Mouse (Mus musculus): ENCODE results near the gene Gm10842.

The Gm10842 gene

DNA sequence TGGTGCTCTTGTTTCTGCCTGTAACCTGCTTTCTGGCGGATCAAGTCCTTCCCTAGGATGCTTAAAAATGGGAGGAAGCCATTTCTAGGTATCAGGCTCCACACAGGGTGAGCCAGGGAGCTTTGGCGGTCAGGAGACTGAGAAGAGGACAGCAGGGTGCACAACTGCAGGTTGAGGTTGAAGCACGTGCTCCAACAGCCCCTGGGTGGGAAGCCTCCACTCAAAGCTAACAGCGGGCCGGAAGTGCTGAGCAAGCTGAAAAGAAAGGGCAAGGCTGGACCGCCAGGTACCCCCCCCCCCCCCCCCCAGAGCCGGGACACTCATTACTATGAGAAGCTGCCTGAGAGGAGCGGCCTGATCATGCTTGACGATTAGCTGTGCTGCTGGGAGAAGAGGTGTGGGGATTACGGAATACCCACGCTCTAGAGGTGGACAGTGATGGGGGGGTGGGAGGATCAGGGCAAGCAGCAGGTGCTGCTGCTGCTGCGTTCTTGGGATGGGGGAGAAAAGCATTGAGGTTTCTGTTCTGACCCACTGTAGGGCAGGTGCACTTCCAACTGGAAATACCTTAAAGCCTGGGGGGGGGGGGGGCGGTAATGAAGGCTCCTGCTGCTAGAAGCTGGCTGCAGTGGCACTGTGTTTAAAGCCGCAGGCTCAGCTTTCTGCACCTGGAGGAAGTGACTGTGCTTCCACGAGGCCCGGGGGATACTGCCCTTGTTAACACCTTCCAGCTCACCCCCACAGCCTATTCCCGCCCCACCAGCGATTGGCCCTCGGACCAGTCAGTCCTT, 4.7 kb downstream of the Gm10842 start:
- in situ Hi-C loops (cut with MboI; ENCODE audit: low pct_unique_long_range_greater_than_20kb in 1 of 2, low sequenced_read_pairs in 2 of 2, unreplicated experiment in 1 of 2) = loop anchor here (25.0 kb wide), 1 partner anchor 864 kb away; no protein-coding TSS in a partner anchor

DNA sequence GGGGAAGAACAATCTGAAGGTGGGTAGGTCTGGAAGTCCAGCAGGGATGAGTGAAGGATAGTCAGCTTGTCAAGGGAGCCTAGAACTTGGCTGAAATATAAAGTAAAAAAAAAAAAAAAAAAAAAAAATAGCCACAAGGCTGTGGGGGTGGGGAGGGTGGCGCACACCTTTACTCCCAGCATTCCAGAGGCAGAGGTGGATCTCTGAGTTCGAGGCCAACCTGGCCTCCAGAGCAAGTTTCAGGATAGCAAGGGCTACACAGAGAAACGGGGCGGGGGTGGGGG, 5.3 kb downstream of the Gm10842 start:
- in situ Hi-C loops (cut with MboI; ENCODE audit: low pct_unique_long_range_greater_than_20kb in 1 of 2, low sequenced_read_pairs in 2 of 2, unreplicated experiment in 1 of 2) = loop anchor here (25.0 kb wide), 1 partner anchor 865 kb away; no protein-coding TSS in a partner anchor

- in situ Hi-C loops (cut with MboI; ENCODE audit: low pct_unique_long_range_greater_than_20kb in 1 of 2, low sequenced_read_pairs in 2 of 2, unreplicated experiment in 1 of 2) = loop anchor here (25.0 kb wide), 1 partner anchor 865 kb away; no protein-coding TSS in a partner anchor
Observed at GRCm38 (mm10) chr11:105152357-105152899, 5.7 kb downstream of the Gm10842 start.

DNA sequence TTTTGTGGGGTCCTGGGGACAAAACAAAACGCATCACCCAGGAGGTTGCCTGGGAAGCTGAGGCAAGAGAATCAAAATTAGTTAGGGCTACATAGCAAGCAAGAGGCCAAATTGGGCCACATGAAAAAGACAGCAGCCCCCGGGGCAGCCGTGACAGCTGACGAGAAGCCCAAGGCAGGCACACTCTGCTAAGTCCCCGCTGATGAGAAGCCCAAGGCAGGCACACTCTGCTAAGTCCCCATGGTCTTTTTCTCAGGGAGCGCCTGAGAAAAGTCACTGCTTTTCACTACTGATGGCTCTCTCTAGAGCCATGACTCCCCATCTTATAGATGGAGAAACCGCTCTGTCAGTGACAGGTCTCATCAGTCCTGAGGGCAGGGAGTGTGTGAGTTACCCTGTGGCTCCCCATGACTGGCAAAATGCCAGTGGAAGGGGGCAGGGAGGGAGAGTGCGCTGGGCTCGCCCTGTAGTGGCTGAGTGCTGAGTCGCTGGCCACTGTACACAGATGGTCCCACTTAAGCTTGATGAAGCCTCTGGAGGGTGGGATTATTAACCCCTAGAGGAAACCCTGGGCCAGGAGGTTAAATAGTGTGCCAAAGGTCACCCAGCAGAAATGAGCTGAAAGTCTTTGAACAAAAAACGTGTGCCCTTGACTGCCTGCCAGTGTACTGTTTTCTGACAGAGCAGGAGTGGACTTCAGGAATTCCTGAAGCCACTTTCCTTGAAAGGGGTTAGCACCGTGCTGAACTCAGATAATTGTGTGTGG, 6.6 kb downstream of the Gm10842 start:
- in situ Hi-C loops (cut with MboI; ENCODE audit: low pct_unique_long_range_greater_than_20kb in 1 of 2, low sequenced_read_pairs in 2 of 2, unreplicated experiment in 1 of 2) = loop anchor here (25.0 kb wide), 1 partner anchor 866 kb away; no protein-coding TSS in a partner anchor

- in situ Hi-C loops (cut with MboI; ENCODE audit: low pct_unique_long_range_greater_than_20kb in 1 of 2, low sequenced_read_pairs in 2 of 2, unreplicated experiment in 1 of 2) = loop anchor here (25.0 kb wide), 1 partner anchor 869 kb away; no protein-coding TSS in a partner anchor
Observed at GRCm38 (mm10) chr11:105155915-105156314, 9.2 kb downstream of the Gm10842 start.

- in situ Hi-C loops (cut with MboI; ENCODE audit: low pct_unique_long_range_greater_than_20kb in 1 of 2, low sequenced_read_pairs in 2 of 2, unreplicated experiment in 1 of 2) = loop anchor here (25.0 kb wide), 1 partner anchor 870 kb away; no protein-coding TSS in a partner anchor
Observed at GRCm38 (mm10) chr11:105156748-105157267, 10.1 kb downstream of the Gm10842 start.

DNA sequence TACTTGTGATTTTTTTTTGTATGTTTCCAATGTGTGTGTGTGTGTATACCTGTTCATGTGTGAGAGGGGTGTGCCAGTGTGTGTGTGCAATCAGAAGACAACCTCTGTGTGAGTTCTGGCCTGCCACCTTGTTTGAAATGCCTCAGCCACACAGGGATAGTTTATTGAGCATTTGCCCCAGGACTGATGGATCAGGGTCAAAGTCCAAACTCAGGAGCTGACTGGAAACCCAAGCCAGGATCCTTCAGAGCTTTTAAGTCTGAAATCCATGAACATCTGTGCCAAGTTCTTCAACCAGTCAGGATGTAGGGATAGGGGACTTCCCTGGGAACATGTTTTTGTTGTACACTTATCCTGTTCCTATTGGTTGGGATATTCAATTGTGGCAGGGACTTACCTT, 11.4 kb downstream of the Gm10842 start:
- in situ Hi-C loops (cut with MboI; ENCODE audit: low pct_unique_long_range_greater_than_20kb in 1 of 2, low sequenced_read_pairs in 2 of 2, unreplicated experiment in 1 of 2) = loop anchor here (25.0 kb wide), 1 partner anchor 871 kb away; no protein-coding TSS in a partner anchor

- in situ Hi-C loops (cut with MboI; ENCODE audit: low pct_unique_long_range_greater_than_20kb in 1 of 2, low sequenced_read_pairs in 2 of 2, unreplicated experiment in 1 of 2) = loop anchor here (25.0 kb wide), 1 partner anchor 873 kb away; no protein-coding TSS in a partner anchor
Observed at GRCm38 (mm10) chr11:105159673-105160360, 13.1 kb downstream of the Gm10842 start.

DNA sequence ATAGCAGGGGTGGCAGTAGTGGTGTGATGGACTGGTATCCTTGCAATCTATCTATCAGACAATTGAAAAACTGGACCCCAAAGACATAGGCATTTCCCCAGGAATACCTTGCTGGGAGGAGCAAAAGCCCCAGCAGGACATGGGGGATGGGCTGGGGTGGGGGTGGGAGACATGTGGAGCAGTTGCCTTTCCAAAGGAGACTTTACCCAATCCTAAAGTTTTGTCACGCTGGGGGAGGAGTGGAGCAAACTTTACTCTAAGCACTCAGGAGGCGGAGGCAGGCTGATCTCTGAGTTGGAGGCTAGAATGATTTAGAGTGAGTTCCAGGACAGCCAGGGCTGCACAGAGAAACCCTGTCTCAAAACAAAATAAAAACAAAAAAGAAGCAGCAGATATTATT, 14.7 kb downstream of the Gm10842 start:
- in situ Hi-C loops (cut with MboI; ENCODE audit: low pct_unique_long_range_greater_than_20kb in 1 of 2, low sequenced_read_pairs in 2 of 2, unreplicated experiment in 1 of 2) = loop anchor here (25.0 kb wide), 1 partner anchor 874 kb away; no protein-coding TSS in a partner anchor

- in situ Hi-C loops (cut with MboI; ENCODE audit: low pct_unique_long_range_greater_than_20kb in 1 of 2, low sequenced_read_pairs in 2 of 2, unreplicated experiment in 1 of 2) = loop anchor here (25.0 kb wide), 1 partner anchor 878 kb away; no protein-coding TSS in a partner anchor
Observed at GRCm38 (mm10) chr11:105164516-105165510, 18.1 kb downstream of the Gm10842 start.

- in situ Hi-C loops (cut with MboI; ENCODE audit: low pct_unique_long_range_greater_than_20kb in 1 of 2, low sequenced_read_pairs in 2 of 2, unreplicated experiment in 1 of 2) = loop anchor here (25.0 kb wide), 1 partner anchor 879 kb away; no protein-coding TSS in a partner anchor
Observed at GRCm38 (mm10) chr11:105166780-105167179, 20.1 kb downstream of the Gm10842 start.

DNA sequence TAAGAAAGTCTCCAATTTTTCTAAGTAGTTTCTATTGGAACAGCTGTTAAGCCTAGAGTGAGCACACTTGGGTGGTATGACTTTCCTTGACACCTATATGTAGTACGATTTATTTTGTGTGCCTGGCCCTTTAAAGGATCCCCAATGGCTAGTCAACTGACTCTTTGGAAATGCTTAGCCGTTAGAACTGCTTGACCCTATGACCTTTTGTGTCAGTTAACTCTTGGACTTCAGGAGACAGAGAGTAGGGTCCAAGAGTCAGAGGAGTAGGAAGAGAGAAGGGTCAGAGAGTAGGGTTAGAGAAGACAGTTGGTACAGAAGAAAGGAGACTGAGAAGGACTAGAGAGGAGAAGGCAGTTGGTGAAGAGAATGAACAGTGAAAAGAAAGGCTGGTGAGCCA, 31.8 kb downstream of the Gm10842 start, which contains the start of gene Tlk2:
Gene Tlk2 (plus strand): TSS at position 292 of the 400 bp plus-strand sequence.
- in situ Hi-C loops (cut with MboI; ENCODE audit: low pct_unique_long_range_greater_than_20kb in 1 of 2, low sequenced_read_pairs in 2 of 2, unreplicated experiment in 1 of 2) = no loop called here

- in situ Hi-C loops (cut with MboI; ENCODE audit: low pct_unique_long_range_greater_than_20kb in 1 of 2, low sequenced_read_pairs in 2 of 2, unreplicated experiment in 1 of 2) = no loop called here
Observed at GRCm38 (mm10) chr11:105179523-105179922, 32.8 kb downstream of the Gm10842 start.

DNA sequence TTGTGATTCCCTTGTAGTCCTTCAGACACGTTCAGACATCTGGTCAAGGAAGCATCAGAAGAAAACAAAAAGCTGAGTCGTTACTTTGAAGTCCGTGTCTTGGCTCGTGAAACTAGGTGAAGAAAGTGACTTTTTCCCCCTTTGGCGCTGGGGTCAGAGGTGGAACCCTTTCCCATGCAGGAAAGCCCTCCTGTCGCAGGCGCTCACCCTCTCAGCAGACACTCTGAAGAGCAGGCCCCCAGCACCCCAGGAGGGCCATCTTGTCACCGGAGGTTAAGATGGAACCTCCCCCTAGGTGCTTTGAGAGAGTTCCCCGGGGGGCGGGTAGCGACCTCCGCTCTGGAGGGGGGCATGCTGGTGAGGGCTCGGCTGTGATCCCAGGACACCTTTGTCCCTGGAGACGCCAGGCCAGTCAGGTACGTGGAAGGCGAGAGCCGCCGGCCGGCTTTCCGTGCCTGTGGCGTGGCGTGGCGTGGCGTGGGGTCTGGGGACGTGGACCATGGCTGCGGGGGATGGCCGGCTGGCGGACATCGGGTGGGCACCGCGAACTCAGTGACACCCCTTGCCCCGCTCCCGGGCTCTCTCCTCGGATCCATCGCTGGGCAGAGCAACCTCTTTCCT, 33.9 kb downstream of the Gm10842 start:
- in situ Hi-C loops (cut with MboI; ENCODE audit: low pct_unique_long_range_greater_than_20kb in 1 of 2, low sequenced_read_pairs in 2 of 2, unreplicated experiment in 1 of 2) = no loop called here

DNA sequence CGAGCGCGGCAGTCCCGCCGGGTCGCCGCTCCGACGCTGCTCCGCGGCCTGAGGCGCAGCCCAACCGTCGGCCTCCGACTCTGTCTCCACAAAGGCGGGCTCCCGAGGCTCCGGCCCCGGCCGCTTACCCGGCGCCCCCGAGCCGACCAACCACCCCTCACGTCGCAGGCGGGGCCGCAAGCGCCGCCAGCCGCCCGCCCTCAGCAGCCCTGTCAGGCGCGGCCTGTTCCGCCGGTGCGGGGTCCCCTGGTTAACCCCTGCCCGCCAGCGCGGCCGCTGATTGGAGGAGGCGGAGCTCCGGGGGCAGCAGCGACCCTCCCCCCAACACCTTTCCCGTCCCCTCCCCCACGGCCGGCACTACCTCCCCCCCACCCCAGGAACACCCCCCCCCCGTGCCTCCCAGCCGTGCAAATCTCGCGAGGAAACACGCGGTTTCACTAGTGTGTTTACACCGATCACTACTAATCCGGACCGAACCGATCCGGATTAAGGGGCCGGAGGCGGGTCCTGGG, 34.5 kb downstream of the Gm10842 start:
- in situ Hi-C loops (cut with MboI; ENCODE audit: low pct_unique_long_range_greater_than_20kb in 1 of 2, low sequenced_read_pairs in 2 of 2, unreplicated experiment in 1 of 2) = no loop called here

DNA sequence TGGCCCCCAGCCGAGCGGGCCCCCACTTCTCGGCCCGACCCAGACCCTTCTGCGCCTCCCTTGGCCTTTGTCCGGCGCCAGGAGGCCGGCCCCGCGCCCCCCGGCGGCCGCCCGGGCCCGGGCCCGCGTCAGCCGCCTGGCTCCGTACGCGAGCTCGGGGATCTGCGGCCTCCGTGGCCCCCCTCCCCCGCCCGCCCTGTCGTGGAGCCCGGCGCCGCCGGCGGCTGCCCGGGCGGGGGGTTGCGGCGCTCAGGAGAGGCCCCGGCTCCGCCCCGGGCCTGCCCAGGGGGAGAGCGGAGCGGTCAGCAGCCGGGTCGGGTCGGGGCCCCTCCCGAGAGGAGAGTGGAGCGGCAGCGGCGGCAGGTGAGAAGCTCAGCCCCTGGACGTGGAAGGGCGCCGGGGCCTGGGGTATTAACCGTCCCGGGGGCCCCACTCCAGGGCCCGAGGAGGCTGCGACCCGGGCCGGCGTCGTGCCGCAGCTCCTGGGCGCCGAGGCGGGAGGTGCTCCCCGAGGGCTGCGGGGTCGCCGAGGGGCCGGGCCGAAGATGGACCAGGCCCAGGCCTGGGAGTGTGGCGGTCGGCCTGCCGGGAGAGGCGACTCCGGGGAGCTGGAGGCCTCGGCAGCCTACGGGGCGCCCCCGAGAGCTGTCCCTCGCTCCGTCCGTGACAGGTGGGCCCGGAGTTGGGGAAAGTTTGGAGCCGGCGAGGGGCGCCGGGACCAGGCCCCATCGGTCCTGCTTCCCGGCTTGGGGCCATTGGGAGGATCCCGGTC, 35.2 kb downstream of the Gm10842 start:
- in situ Hi-C loops (cut with MboI; ENCODE audit: low pct_unique_long_range_greater_than_20kb in 1 of 2, low sequenced_read_pairs in 2 of 2, unreplicated experiment in 1 of 2) = no loop called here
